Mouse (Mus musculus) regulatory T cell (primary cell): ENCODE results near the gene Tab1.

Source experiments
- in situ Hi-C: fragments of 300-600 bp; cut with MboI, MseI; formaldehyde crosslinking; loops from one replicate; pipeline ENCODE4 v1.15.1; 2025; ENCODE audit warnings: high pct_unique_total_duplicates

Gene Tab1

GRCm38 (mm10) chr15:80132993-80133586 lies at the start of gene Tab1:
Tab1 (plus strand) TSS chr15:80133127.
- in situ Hi-C loops: no loop called here

GRCm38 (mm10) chr15:80083276-80083731 lies 49.6 kb upstream of the Tab1 start:
- in situ Hi-C loops: no loop called here

GRCm38 (mm10) chr15:80083740-80084139 lies 49.2 kb upstream of the Tab1 start:
- in situ Hi-C loops: no loop called here

GRCm38 (mm10) chr15:80087406-80088012 lies 45.4 kb upstream of the Tab1 start:
- in situ Hi-C loops: no loop called here

- in situ Hi-C loops: no loop called here
These were observed 44.3 kb upstream of the Tab1 start for GRCm38 (mm10) chr15:80088637-80089036.

- in situ Hi-C loops: no loop called here
These were observed 42.8 kb upstream of the Tab1 start for GRCm38 (mm10) chr15:80090155-80090554.

GRCm38 (mm10) chr15:80090741-80091120 lies 42.2 kb upstream of the Tab1 start:
- in situ Hi-C loops: no loop called here

GRCm38 (mm10) chr15:80091121-80091955 lies 41.6 kb upstream of the Tab1 start, which contains the start of the genes Syngr1 and Rpl3:
Syngr1 (plus strand) TSS chr15:80091334.
Rpl3 (minus strand) TSS chr15:80091868.
- in situ Hi-C loops: no loop called here

- in situ Hi-C loops: no loop called here
These were observed 40.9 kb upstream of the Tab1 start for GRCm38 (mm10) chr15:80092041-80092441.

GRCm38 (mm10) chr15:80092599-80092998 lies 40.3 kb upstream of the Tab1 start:
- in situ Hi-C loops: no loop called here

- in situ Hi-C loops: no loop called here
These were observed 38.7 kb upstream of the Tab1 start for GRCm38 (mm10) chr15:80094201-80094600.

GRCm38 (mm10) chr15:80095596-80095995 lies 37.3 kb upstream of the Tab1 start:
- in situ Hi-C loops: no loop called here

- in situ Hi-C loops: no loop called here
These were observed 36.5 kb upstream of the Tab1 start for GRCm38 (mm10) chr15:80096406-80096805.

GRCm38 (mm10) chr15:80096946-80097881 lies 35.7 kb upstream of the Tab1 start:
- in situ Hi-C loops: no loop called here

- in situ Hi-C loops: no loop called here
These were observed 34.9 kb upstream of the Tab1 start for GRCm38 (mm10) chr15:80097999-80098461.

- in situ Hi-C loops: no loop called here
These were observed 34.1 kb upstream of the Tab1 start for GRCm38 (mm10) chr15:80098809-80099208.

GRCm38 (mm10) chr15:80099477-80099876 lies 33.5 kb upstream of the Tab1 start:
- in situ Hi-C loops: no loop called here

- in situ Hi-C loops: no loop called here
These were observed 32.7 kb upstream of the Tab1 start for GRCm38 (mm10) chr15:80100196-80100595.

- in situ Hi-C loops: no loop called here
These were observed 32.1 kb upstream of the Tab1 start for GRCm38 (mm10) chr15:80100871-80101270.

- in situ Hi-C loops: no loop called here
These were observed 31.4 kb upstream of the Tab1 start for GRCm38 (mm10) chr15:80101503-80101902.

- in situ Hi-C loops: no loop called here
These were observed 30.4 kb upstream of the Tab1 start for GRCm38 (mm10) chr15:80102495-80102894.
